Mouse (Mus musculus): ENCODE measurements at regions not wholly inside any gene's neighbourhood (a gene's known extent, or its start where the extent isn't known, plus 50 kb on each side); places are given as distances from the start of the nearest gene placed in this dataset.

- Histone ChIP-seq H3K4me3 (ENCODE audit: low read depth, low read length) (no peak overlapping the region), H3K9ac (ENCODE audit: low read depth, low read length) (no peak overlapping the region), H3K36me3 (ENCODE audit: control insufficient read depth, insufficient read depth, low read length) (no peaks in the 10 kb centered on the region), H3K4me2 (no peak overlapping the region), H3K27ac (ENCODE audit: low read depth, low read length) (no peak overlapping the region), H3K27me3 (ENCODE audit: control insufficient read depth, insufficient read depth, low read length) (peaks cover 25% of the 10 kb centered on the region), H3K4me1 (ENCODE audit: control insufficient read depth, insufficient read depth, low read length) (no peaks in the 10 kb centered on the region), H3K9me3 (replicated peaks; ENCODE audit: control insufficient read depth, low read length) (no peaks in the 10 kb centered on the region)
- no peak for ATAC-seq (replicated peaks; ENCODE audit: insufficient number of reproducible peaks, low FRiP score, low TSS enrichment)
- 65% methylated on average over 10 of the region's 10 CpGs for WGBS (ENCODE audit: insufficient replicate concordance)
These were observed 134.2 kb upstream of the Pja1 start for GRCm38 (mm10) chrX:99605084-99605824.

DNA sequence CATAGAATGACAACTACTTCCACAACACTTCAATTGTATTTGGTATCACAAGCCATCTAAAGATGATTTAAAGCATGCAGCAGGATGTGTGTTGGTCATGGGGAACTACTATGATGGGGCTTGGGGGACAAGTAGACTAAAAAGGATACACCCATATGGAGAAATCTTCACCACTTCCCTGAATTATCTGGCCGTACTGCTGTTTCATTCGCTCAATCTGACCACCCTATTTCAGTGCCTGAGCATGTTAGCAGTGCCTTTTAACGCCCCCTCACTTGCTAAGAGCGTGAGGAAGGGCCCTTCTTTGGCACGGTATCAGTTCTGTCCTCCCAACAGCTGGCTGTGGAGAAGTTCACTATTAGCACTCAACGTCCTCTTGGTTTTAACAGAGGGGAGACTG lies 132.6 kb upstream of the Pja1 start:
- Histone ChIP-seq H3K27me3 (ENCODE audit: control insufficient read depth, insufficient read depth, low read length) (peaks cover 15% of the 10 kb centered on the region), H3K4me3 (ENCODE audit: low read depth, low read length) (no peak overlapping the region), H3K4me2 (no peak overlapping the region), H3K4me1 (ENCODE audit: control insufficient read depth, insufficient read depth, low read length) (no peaks in the 10 kb centered on the region), H3K36me3 (ENCODE audit: control insufficient read depth, insufficient read depth, low read length) (no peaks in the 10 kb centered on the region), H3K9ac (ENCODE audit: low read depth, low read length) (no peak overlapping the region), H3K27ac (ENCODE audit: low read depth, low read length) (no peak overlapping the region), H3K9me3 (replicated peaks; ENCODE audit: control insufficient read depth, low read length) (no peaks in the 10 kb centered on the region)
- 59% methylated on average over 6 of the region's 6 CpGs for WGBS (ENCODE audit: insufficient replicate concordance)
- no peak for ATAC-seq (replicated peaks; ENCODE audit: insufficient number of reproducible peaks, low FRiP score, low TSS enrichment)

DNA sequence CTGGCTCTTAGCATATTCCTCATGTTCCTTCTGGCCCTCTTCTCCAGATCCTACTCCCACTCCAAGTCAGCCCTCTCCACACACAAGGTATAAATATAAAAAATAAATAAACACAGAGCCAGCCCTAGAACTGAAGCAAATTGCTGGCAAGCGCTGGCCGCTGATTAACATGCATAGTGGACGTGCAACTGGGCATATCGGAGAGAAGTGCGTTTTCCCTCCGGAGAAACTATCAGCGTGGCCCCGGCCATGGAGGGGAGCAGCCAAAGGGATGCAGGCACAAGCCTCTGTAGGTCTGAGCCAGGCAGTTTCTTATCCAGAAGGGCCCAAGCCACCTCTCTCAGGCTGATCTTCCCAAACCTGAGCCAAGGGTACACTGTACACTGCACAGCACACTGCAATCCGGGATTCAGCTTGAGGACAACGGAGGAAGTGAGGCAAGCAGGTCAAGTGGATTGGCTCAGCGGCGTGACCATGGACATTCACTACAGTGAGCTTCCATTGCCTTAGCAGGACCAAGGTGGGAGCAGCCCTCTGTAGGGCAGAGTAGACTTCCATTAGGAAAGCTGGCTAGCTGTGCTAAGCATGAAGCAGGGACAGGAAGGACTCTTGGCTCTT lies 131.3 kb upstream of the Pja1 start:
- Histone ChIP-seq H3K9me3 (replicated peaks; ENCODE audit: control insufficient read depth, low read length) (no peaks in the 10 kb centered on the region), H3K27ac (ENCODE audit: low read depth, low read length) (no peak overlapping the region), H3K36me3 (ENCODE audit: control insufficient read depth, insufficient read depth, low read length) (no peaks in the 10 kb centered on the region), H3K4me3 (ENCODE audit: low read depth, low read length) (no peak overlapping the region), H3K27me3 (ENCODE audit: control insufficient read depth, insufficient read depth, low read length) (peaks cover 20% of the 10 kb centered on the region), H3K4me2 (no peak overlapping the region), H3K4me1 (ENCODE audit: control insufficient read depth, insufficient read depth, low read length) (no peaks in the 10 kb centered on the region), H3K9ac (ENCODE audit: low read depth, low read length) (no peak overlapping the region)
- WGBS (ENCODE audit: insufficient replicate concordance) = 77% methylated on average over 12 of the region's 12 CpGs
- ATAC-seq (replicated peaks; ENCODE audit: insufficient number of reproducible peaks, low FRiP score, low TSS enrichment) = no peak

- no peak for ATAC-seq (replicated peaks; ENCODE audit: insufficient number of reproducible peaks, low FRiP score, low TSS enrichment)
- H3K36me3 ChIP-seq (ENCODE audit: control insufficient read depth, insufficient read depth, low read length) = no peaks in the 10 kb centered on the region
- H3K9ac ChIP-seq (ENCODE audit: low read depth, low read length) = no peak overlapping the region
- peaks cover 23% of the 10 kb centered on the region for H3K27me3 ChIP-seq (ENCODE audit: control insufficient read depth, insufficient read depth, low read length)
- no peak overlapping the region for H3K4me3 ChIP-seq (ENCODE audit: low read depth, low read length)
- WGBS (ENCODE audit: insufficient replicate concordance) = 71% methylated on average over 6 of the region's 6 CpGs
- no peak overlapping the region for H3K4me2 ChIP-seq
- H3K4me1 ChIP-seq (ENCODE audit: control insufficient read depth, insufficient read depth, low read length) = no peaks in the 10 kb centered on the region
- H3K27ac ChIP-seq (ENCODE audit: low read depth, low read length) = no peak overlapping the region
- H3K9me3 ChIP-seq (replicated peaks; ENCODE audit: control insufficient read depth, low read length) = no peaks in the 10 kb centered on the region
These were observed 124.4 kb upstream of the Pja1 start for GRCm38 (mm10) chrX:99595493-99595892.

GRCm38 (mm10) chrX:99593872-99594487 lies 122.9 kb upstream of the Pja1 start:
- Histone ChIP-seq H3K36me3 (ENCODE audit: control insufficient read depth, insufficient read depth, low read length) (no peaks in the 10 kb centered on the region), H3K4me3 (ENCODE audit: low read depth, low read length) (no peak overlapping the region), H3K27ac (ENCODE audit: low read depth, low read length) (no peak overlapping the region), H3K9me3 (replicated peaks; ENCODE audit: control insufficient read depth, low read length) (no peaks in the 10 kb centered on the region), H3K4me2 (peak overlapping the region; percentile 11), H3K27me3 (ENCODE audit: control insufficient read depth, insufficient read depth, low read length) (peaks cover 22% of the 10 kb centered on the region), H3K9ac (ENCODE audit: low read depth, low read length) (no peak overlapping the region), H3K4me1 (ENCODE audit: control insufficient read depth, insufficient read depth, low read length) (no peaks in the 10 kb centered on the region)
- WGBS (ENCODE audit: insufficient replicate concordance) = 18% methylated on average over 20 of the region's 28 CpGs
- ATAC-seq (replicated peaks; ENCODE audit: insufficient number of reproducible peaks, low FRiP score, low TSS enrichment) = no peak

DNA sequence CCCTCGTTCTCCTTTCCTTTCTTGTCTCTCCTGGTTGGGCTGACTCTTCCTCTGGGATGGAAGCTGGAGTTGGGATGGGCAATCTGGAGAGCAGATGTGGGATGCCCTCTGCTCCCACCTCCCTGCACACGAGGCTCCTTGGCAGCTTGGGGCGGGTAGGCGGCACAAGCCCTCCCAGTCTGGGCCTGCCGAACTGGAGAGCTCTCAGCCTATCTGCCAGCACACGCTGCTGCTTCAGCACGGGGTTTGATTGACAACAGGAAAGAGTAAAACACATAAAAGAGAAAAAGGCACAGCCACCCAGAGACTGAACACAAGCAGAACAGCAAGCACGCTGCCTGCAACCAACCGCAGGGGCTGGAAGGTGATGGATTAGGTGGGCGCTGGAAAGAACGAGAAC lies 121.9 kb upstream of the Pja1 start:
- Histone ChIP-seq H3K4me1 (ENCODE audit: control insufficient read depth, insufficient read depth, low read length) (no peaks in the 10 kb centered on the region), H3K27ac (ENCODE audit: low read depth, low read length) (no peak overlapping the region), H3K27me3 (ENCODE audit: control insufficient read depth, insufficient read depth, low read length) (peaks cover 18% of the 10 kb centered on the region), H3K9ac (ENCODE audit: low read depth, low read length) (no peak overlapping the region), H3K4me2 (no peak overlapping the region), H3K9me3 (replicated peaks; ENCODE audit: control insufficient read depth, low read length) (no peaks in the 10 kb centered on the region), H3K4me3 (ENCODE audit: low read depth, low read length) (no peak overlapping the region), H3K36me3 (ENCODE audit: control insufficient read depth, insufficient read depth, low read length) (no peaks in the 10 kb centered on the region)
- 51% methylated on average over 11 of the region's 11 CpGs for WGBS (ENCODE audit: insufficient replicate concordance)
- no peak for ATAC-seq (replicated peaks; ENCODE audit: insufficient number of reproducible peaks, low FRiP score, low TSS enrichment)

DNA sequence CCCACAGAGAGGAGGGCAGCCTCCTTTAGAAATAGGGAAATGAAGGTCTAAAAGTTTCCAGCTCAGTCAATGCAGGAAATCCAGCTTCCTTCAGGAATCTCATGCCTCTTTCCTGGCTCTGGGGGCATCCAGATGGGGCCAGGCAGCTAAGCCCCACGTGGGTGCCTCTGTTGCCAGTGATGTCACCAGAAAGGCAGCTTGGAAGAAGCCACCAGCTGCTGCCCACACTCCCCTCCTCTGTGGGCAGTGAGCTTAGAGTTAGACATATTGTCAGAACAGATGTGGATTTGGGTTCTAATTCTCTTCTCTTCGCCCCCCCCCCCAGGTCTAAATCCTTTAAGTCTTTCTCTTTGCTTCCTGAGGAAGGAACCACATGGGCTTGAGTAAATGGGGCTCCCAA lies 116.2 kb upstream of the Pja1 start:
- Histone ChIP-seq H3K9ac (ENCODE audit: low read depth, low read length) (no peak overlapping the region), H3K4me1 (ENCODE audit: control insufficient read depth, insufficient read depth, low read length) (no peaks in the 10 kb centered on the region), H3K27me3 (ENCODE audit: control insufficient read depth, insufficient read depth, low read length) (peaks cover 11% of the 10 kb centered on the region; the same call in 1 of the 2 replicates), H3K9me3 (replicated peaks; ENCODE audit: control insufficient read depth, low read length) (no peaks in the 10 kb centered on the region), H3K4me3 (ENCODE audit: low read depth, low read length) (no peak overlapping the region), H3K36me3 (ENCODE audit: control insufficient read depth, insufficient read depth, low read length) (no peaks in the 10 kb centered on the region), H3K4me2 (no peak overlapping the region), H3K27ac (ENCODE audit: low read depth, low read length) (no peak overlapping the region)
- ATAC-seq (replicated peaks; ENCODE audit: insufficient number of reproducible peaks, low FRiP score, low TSS enrichment) = no peak
- WGBS (ENCODE audit: insufficient replicate concordance) = 47% methylated on average over 2 of the region's 2 CpGs

GRCm38 (mm10) chrX:99586282-99586681 lies 115.2 kb upstream of the Pja1 start:
- 56% methylated on average over 11 of the region's 11 CpGs for WGBS (ENCODE audit: insufficient replicate concordance)
- Histone ChIP-seq H3K27me3 (ENCODE audit: control insufficient read depth, insufficient read depth, low read length) (peaks cover 5% of the 10 kb centered on the region; the same call in 1 of the 2 replicates), H3K27ac (ENCODE audit: low read depth, low read length) (no peak overlapping the region)

More at GRCm38 (mm10) chrX:99586282-99586681, 115.2 kb upstream of the Pja1 start:
- Histone ChIP-seq H3K4me2 (no peak overlapping the region), H3K36me3 (ENCODE audit: control insufficient read depth, insufficient read depth, low read length) (no peaks in the 10 kb centered on the region), H3K4me3 (ENCODE audit: low read depth, low read length) (no peak overlapping the region), H3K9ac (ENCODE audit: low read depth, low read length) (no peak overlapping the region), H3K9me3 (replicated peaks; ENCODE audit: control insufficient read depth, low read length) (no peaks in the 10 kb centered on the region), H3K4me1 (ENCODE audit: control insufficient read depth, insufficient read depth, low read length) (no peaks in the 10 kb centered on the region)
- no peak for ATAC-seq (replicated peaks; ENCODE audit: insufficient number of reproducible peaks, low FRiP score, low TSS enrichment)
